Mouse (Mus musculus) R1 (cell line): ENCODE measurements around the gene Cnga4.
"Not testable (repeated sequence)": the region's sequence is repeated elsewhere in the genome, so short reads cannot be mapped to it uniquely, and the experiment has no call there.

ENCODE experiments used
- DNase-seq: peaks from one replicate; pipeline ENCODE4 v3.0.0-alpha.2; 2018; ENCODE audit warnings: low read depth, low spot score

The Cnga4 gene

DNA sequence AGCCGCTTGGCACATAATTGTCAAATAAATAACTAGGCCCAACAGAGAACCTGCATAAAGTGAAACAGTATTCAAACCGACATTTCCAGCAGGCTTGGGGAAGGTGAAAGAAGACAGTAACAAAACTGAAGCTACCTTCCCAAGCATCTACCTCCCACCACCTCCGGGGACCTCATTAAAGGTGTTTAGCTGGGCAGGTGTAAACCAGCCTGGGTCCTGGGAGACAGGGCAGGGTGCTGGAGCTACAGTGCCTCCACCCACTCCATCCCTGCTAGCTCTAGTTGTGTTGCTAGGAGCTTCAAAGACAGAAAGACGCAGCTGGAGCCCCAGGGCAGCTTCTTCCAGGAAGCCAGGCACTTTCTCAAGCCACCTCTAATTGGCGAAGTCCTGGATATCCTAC is at the start of gene Cnga4:
Cnga4 (plus strand) TSS at position 301 of the 400 bp plus-strand sequence.
- DNase-seq, result no peak

GRCm38 (mm10) chr7:105356064-105356463 is 48.3 kb upstream of the Cnga4 start:
- DNase-seq, result not testable (repeated sequence)

DNA sequence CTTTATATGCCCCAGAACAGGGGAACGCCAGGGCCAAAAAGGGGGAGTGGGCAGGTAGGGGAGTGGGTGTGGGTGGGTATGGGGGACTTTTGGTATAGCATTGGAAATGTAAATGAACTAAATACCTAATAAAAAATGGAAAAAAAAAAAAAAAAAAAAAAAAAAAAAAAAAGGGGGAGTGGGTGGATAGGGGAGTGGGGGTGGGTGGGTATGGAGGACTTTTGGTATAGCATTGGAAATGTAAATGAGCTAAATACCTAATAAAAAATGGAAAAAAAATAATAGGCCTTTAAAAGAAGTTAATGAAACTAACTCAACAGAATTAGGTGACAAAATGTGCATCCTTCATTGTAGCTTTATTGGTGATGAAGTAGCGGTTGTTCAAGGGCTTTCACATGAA is 47.9 kb upstream of the Cnga4 start:
- DNase-seq, result not testable (repeated sequence)

- DNase-seq, result no peak
Observed at GRCm38 (mm10) chr7:105361713-105362112, 42.7 kb upstream of the Cnga4 start.

GRCm38 (mm10) chr7:105367268-105367667 is 37.1 kb upstream of the Cnga4 start:
- no peak for DNase-seq

- no peak for DNase-seq
Observed at GRCm38 (mm10) chr7:105367930-105368329, 36.4 kb upstream of the Cnga4 start, which contains the start of gene Olfr692. TSS of gene Olfr692 (plus strand) at chr7:105368230.

DNA sequence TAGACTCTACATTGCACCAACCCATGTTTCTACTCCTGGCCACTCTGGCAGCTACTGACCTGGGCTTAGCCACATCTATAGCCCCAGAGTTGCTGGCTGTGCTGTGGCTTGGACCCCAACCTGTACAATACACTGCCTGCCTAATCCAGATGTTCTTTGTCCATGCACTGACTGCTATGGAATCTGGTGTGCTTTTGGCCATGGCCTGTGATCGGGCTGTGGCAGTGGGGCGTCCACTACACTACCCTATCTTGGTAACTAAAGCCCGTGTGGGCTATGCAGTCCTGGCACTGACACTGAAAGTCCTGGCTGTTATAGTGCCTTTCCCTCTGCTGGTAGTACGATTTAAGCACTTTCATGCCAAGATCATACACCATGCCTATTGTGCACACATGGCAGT is 35.8 kb upstream of the Cnga4 start:
- DNase-seq, result no peak

GRCm38 (mm10) chr7:105372912-105373311 is 31.5 kb upstream of the Cnga4 start:
- DNase-seq, result no peak

DNA sequence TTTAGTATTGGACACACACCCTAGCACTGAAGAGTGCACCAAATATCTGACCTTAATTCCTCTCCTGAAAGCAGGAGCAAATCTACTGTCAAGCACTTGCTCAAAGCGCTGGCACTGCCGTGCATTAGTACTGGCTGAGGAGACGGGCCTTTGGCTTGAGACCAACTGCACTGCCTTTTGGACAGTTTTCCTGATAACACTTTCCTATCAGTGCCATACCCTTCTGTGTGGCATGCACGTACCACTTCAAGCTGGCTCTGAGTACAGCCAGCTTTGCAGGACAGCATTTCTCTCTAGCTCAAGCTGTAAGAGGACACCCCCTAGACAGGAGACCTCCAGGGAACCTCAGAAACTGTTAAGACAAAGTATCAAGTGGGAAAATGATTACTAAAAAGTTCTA is 30.9 kb upstream of the Cnga4 start:
- no peak for DNase-seq

DNA sequence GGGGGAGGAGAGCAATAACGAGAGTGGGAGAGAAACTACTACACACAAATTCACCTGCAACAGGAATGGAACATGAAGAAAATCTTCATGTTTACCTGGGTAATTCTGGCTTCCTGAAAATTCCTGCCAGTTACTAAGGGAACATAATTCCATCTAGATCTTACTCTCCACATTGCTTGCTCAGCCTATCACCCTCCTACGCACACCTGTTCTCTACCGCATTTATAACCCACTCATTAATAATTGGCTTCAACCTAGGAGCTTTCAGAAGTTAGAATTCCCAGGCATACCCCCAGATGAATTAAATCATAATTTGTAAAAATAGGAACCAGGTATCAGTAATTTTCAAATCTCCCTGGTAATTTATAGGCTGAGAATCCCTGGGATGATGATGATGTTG is 30.4 kb upstream of the Cnga4 start:
- no peak for DNase-seq

DNA sequence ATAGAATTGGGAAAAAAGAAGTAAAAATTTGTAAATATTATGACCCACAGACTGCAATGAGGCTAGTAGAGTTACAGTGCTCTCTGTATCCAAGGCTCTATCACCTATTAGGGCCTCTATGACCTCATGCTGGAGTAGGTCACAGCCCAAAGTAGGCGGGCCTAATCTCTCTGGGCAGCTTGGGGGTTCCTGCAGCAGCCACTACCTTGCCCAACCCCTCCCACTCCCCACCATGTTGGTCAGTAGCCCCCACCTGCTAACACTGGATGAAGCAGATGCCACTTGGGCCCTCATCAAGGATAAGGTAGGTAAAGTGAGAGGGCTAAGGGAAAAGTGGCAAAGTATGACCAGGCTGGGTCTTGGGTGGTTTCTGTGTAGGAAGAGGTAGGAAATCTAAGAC is 29.5 kb upstream of the Cnga4 start, which contains the start of gene Gm5901:
Gm5901 (plus strand) TSS at position 173 of the 400 bp plus-strand sequence.
- no peak for DNase-seq

DNA sequence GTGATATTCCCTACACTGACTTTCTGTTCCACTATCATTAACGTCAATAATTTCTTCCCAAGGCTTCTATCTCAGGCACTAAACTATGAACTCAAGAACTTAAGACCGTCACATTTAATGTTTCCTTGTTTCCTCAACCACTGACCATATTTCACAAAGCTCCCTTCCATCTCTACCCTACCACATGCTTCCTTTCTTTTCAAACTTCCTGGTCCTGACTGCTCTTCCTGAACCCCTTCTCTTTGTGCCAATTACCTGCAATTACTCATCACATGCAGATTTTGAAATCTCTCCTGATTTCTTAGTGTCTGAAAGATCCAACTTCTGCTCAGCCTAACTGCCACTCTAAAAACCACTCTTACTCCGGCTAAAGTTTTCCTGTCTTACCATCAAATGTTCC is 24.0 kb upstream of the Cnga4 start:
- no peak for DNase-seq

GRCm38 (mm10) chr7:105387696-105388095 is 16.7 kb upstream of the Cnga4 start:
- no peak for DNase-seq

GRCm38 (mm10) chr7:105390236-105390635 is 14.1 kb upstream of the Cnga4 start:
- no peak for DNase-seq

DNA sequence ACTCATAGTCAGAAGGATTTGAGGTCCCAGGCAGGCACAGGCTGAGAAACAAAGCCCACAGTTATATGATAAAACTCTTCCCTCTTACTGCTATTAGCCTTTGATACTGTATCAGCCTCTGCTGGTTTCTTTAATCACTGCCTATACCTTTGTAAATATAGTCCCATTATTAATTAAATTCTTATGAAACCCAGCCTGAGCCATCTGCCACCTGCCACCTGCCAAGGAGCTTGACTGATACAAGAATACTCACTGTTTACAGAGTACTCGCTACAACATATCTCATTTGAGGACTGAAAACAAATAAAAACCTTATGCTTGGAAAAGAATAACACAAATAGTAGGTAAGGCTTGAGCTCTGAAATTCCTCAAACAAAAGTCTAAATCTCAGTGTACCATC is 9.8 kb upstream of the Cnga4 start:
- no peak for DNase-seq

DNA sequence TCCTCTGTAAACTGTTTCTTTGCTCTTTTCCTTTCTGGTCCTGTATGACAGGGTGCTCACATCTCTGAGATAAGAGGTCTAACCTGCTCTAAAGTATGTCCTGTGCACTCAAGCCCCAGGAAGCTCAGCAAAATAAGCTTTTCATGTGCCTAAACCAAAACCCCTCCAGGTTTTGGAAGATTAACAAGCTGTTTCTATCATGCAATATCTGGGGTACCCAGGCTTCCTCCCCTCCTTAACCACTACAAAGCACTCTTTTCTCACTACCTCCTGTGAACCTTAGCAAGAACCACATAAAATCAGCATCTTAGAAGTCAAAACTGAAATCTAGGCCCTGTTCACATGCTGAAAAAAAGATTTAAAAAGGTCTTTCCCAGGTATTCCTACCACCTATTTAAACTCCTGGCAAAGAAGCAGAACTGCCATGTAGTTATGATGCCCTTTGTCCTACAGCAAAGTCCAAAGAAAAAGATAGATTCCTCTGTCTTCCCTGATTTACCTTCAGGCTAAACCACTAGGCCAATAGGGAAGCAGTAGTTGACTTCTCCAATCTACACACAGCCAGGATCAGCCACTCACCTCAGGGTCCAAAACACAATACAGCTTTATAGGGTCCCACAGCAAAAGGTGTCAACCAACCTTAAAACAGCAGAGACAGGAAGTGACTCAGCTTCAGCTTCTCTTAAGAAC is 9.1 kb upstream of the Cnga4 start:
- no peak for DNase-seq

DNA sequence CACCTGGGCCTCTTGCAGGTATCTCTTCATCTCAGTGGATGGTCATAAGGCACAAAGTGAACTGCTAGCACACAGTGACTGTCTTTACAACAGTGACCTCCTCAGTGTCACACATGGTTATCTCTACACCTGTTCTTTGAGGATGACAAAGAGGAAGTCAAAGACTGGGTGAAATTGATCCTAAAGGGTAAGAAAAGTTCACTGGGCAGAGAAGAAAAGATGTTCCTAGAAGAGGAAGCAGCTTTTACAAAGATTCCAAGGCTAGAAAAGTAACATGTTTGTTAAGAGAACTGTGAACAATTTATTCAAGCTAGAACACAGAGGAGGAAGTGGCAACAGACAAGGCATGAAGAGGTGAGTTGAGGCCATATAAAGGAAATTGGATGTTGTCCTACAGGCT is 8.2 kb upstream of the Cnga4 start:
- no peak for DNase-seq

GRCm38 (mm10) chr7:105399058-105399934 is 5.1 kb upstream of the Cnga4 start:
- DNase-seq, result peak; percentile 69

GRCm38 (mm10) chr7:105399935-105400624 is 4.3 kb upstream of the Cnga4 start, which contains the start of gene Fam160a2:
TSS of gene Fam160a2 (minus strand) at chr7:105400054.
- DNase-seq, result peak; percentile 99

DNA sequence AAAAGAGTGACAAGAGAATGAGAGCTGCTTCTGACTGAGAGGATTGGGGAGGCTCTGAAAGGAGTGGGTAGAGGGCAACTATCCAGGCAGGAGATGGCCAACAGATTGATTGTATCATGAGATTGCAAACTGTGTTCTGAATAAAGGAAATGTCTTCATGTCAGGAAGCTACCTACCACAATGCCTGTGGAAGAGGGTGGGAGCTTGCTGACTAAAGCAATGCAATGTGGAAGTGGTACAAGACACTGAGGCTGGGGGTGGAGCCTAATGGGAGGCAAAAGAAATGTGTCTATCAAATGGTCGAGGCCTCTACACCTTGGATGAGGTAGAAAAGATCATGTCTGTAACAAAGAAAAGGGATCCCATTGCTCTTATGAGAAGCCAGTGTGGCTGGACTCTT is 2.0 kb downstream of the Cnga4 start:
- DNase-seq, result no peak

DNA sequence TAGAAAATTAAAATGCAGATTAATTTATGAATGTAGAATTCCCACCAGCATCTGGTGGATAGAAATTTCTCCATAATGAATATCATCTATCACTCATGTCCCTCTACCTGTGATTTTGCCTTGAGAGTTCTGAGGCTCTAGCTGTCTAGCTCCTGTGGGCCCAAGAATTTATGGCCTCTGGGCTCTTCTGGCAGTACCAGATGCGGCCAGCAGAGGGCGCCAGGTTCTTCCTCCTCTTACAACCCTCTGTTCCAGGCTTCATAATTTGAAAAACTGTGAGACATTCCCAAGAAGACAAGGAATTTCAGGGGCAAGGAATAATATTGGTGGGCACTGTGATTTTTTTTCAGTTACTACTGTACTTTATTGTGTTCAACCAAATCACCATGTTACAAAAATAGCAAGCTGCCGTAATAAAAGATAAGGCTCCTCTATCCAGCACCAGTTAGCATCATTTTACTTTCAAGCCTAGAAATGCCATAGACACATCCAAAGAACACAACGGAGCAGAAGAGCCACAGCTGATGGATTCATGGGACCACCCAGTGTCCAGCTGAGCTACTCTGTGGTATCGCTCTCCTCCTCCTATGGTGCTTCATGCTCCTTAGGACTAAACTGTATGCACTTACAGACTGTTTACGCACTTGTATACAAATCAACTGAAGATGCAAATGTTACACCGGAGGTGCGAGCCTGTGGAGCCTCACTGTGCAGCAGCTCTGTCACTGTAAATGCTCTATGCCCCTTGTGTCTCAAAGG is 7.7 kb downstream of the Cnga4 start:
- peak; percentile 66 for DNase-seq
